Mouse (Mus musculus) ES-E14 (cell line): ENCODE results near the gene Siglece. TPM values are rescaled to one million over a fixed set of nuclear protein-coding genes. Genes with fewer than 3 reads are reported as not detected.
A peak's percentile ranks its signal among the peaks of the same experiment; 100 is the strongest.
"Not testable (repeated sequence)": the region's sequence is repeated elsewhere in the genome, so short reads cannot be mapped to it uniquely, and the experiment has no call there.

Experiments used
- DNase-seq: peaks from one replicate; pipeline ENCODE4 v3.0.0-alpha.2; 2013; ENCODE audit warnings: low read depth, low spot score
- H3K27ac ChIP-seq: 2 replicates; pipeline ENCODE4 v1.5.1; 2012; ENCODE audit warnings: low read depth, mild to moderate bottlenecking, low read length, moderate library complexity, mixed read lengths; ENCODE audit not compliant: poor library complexity, insufficient read depth, severe bottlenecking
- H3K36me3 ChIP-seq: 2 replicates; pipeline ENCODE4 v1.6.1; 2012; ENCODE audit warnings: mild to moderate bottlenecking, low read length, moderate library complexity, mixed read lengths; ENCODE audit not compliant: control insufficient read depth, poor library complexity, insufficient read depth, severe bottlenecking
- H3K4me1 ChIP-seq, 2 experiments: fragments of 150-350 bp in 1 of 2; sonication (generic) in 1 of 2; 2 replicates each; pipeline ENCODE4 v1.6.1; 2012; ENCODE audit warnings: low read length in 2 of 2, mild to moderate bottlenecking in 1 of 2, mixed read lengths in 1 of 2; ENCODE audit not compliant: control insufficient read depth in 2 of 2, insufficient read depth in 2 of 2, poor library complexity in 1 of 2
- H3K4me3 ChIP-seq, 2 experiments: fragments of 150-350 bp in 1 of 2; sonication (generic) in 1 of 2; 2 replicates each; pipeline ENCODE4 v1.5.1; 2012; ENCODE audit warnings: low read length in 2 of 2, low read depth in 1 of 2, mild to moderate bottlenecking in 1 of 2, mixed read lengths in 1 of 2; ENCODE audit not compliant: insufficient read depth in 1 of 2, poor library complexity in 1 of 2, severe bottlenecking in 1 of 2
- H3K9ac ChIP-seq: 2 replicates; pipeline ENCODE4 v1.6.1; 2012; ENCODE audit warnings: low read depth, mild to moderate bottlenecking, low read length, mixed read lengths; ENCODE audit not compliant: poor library complexity, insufficient read depth, severe bottlenecking
- H3K9me3 ChIP-seq: fragments of 150-350 bp; sonication (generic); 2 replicates; pipeline ENCODE4 v1.6.1; 2012; ENCODE audit warnings: low read depth, mild to moderate bottlenecking, low read length; ENCODE audit not compliant: control insufficient read depth, insufficient read depth
- CHD2 ChIP-seq: IDR thresholded peaks from 2 replicates; pipeline ENCODE4 v1.6.1; 2014; ENCODE audit warnings: mild to moderate bottlenecking, low read depth, low read length, inconsistent platforms
- HCFC1 ChIP-seq: IDR thresholded peaks from 2 replicates; pipeline ENCODE4 v1.6.1; 2012; ENCODE audit warnings: low read length, inconsistent platforms, borderline replicate concordance; ENCODE audit not compliant: insufficient read depth
- MAFK ChIP-seq: IDR thresholded peaks from 2 replicates; pipeline ENCODE4 v1.6.1; 2014; ENCODE audit warnings: mild to moderate bottlenecking, low read depth, low read length, inconsistent platforms; ENCODE audit not compliant: insufficient read depth
- ZC3H11A ChIP-seq: IDR thresholded peaks from 2 replicates; pipeline ENCODE4 v1.6.1; 2012; ENCODE audit warnings: low read depth, mild to moderate bottlenecking, inconsistent platforms, low read length, borderline replicate concordance
- ZNF384 ChIP-seq: IDR thresholded peaks from 2 replicates; pipeline ENCODE4 v1.6.1; 2012; ENCODE audit warnings: low read depth, low read length, inconsistent platforms
- in situ Hi-C, 2 experiments: fragments of 600-800 bp; cut with MboI; formaldehyde crosslinking; loops; one replicate each; pipeline ENCODE4 v1.15.1; 2025; ENCODE audit warnings: low sequenced_read_pairs in 2 of 2, inconsistent platforms in 1 of 2; ENCODE audit not compliant: unreplicated experiment in 2 of 2
- total RNA-seq: library from RNA; depleted of rRNA; stranded (reverse); fragments of 300-350 nt; gene quantifications from 2 replicates; pipeline ENCODE4 v1.2.3, GENCODE M21; 2012; rRNA removed

Siglece gene
- total RNA-seq = not detected in 2 replicates

DNA sequence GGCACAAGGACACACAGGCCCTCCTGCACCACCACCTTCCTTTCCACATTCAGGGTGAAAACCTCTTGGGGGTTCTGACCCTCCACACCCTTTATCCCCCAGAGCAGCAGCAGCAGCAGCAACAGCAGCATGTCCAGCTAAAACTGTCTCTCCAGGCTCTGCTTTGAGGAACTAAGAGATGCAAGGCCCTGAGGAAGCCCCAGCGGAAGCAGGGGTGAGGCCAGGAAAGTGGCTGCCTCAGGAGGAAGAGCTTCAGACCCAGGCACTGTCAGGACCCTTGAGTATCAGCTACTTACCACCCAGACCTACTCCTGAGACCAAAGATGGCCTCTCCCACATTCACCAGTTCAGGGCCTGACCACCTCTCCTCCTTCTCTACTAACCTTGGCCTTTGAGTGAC, at the start of gene Siglece:
Siglece (minus strand) TSS at position 160 of the 400 bp plus-strand sequence.
- Histone ChIP-seq H3K9ac (no peak within 1 kb of the TSS), H3K4me1 (no peaks in the 10 kb centered on the region), H3K9me3 (no peaks in the 10 kb centered on the region), H3K4me3 (no peak within 1 kb of the TSS), H3K36me3 (no peaks in the 10 kb centered on the region), H3K27ac (no peak within 1 kb of the TSS)
- no peak for TF ChIP-seq MAFK
- no peak for TF ChIP-seq CHD2
- TF ChIP-seq ZC3H11A = no peak
- TF ChIP-seq ZNF384 = no peak
- TF ChIP-seq HCFC1 = no peak
- in situ Hi-C loops = no loop called here
- no peak for DNase-seq

DNA sequence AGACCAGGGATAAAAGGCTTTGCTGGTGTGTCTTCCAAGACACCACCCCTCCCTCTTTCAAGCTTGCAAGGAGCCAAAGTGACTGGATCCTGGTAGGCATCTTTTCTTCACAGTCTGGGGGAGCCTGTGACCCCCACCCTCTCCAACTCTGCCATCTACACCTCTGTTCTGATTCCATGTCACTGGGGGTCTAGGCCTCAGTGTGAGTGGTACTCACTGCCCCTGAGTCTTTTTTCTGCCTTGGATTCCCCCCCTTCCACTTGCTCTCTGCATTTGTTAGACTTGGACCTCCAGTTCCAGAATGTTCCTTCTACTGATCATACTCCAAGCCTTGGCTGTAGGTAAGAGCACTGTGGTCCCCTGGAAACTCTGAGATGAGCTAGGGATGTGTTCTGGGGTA, 30.2 kb upstream of the Siglece start, which contains the start of gene Klk14:
Klk14 (plus strand) TSS at position 301 of the 400 bp plus-strand sequence.
- DNase-seq = no peak
- Histone ChIP-seq H3K27ac (no peak within 1 kb of the TSS), H3K4me1 (no peaks in the 10 kb centered on the region; a peak in 1 of 4 replicates), H3K36me3 (no peaks in the 10 kb centered on the region), H3K9me3 (no peaks in the 10 kb centered on the region), H3K9ac (no peak within 1 kb of the TSS), H3K4me3 (no peak within 1 kb of the TSS)
- in situ Hi-C loops = loop anchor here (25.0 kb wide), 1 partner anchor 197 kb away; the partner anchor contains the start of gene Klk4 (in 2 of the 2)
- no peak for TF ChIP-seq MAFK
- TF ChIP-seq ZC3H11A = no peak
- TF ChIP-seq CHD2 = no peak

GRCm38 (mm10) chr7:43685088-43685487, 25.1 kb upstream of the Siglece start:
- TF ChIP-seq HCFC1 (no peak), MAFK (no peak), ZC3H11A (no peak), CHD2 (no peak), ZNF384 (no peak)
- no peaks in the 10 kb centered on the region for H3K9me3 ChIP-seq
- in situ Hi-C loops = loop anchor here (25.0 kb wide), 1 partner anchor 202 kb away; the partner anchor contains the start of gene Klk4 (in 2 of the 2)
- peaks cover 0 to 2% of the 10 kb centered on the region in 2 experiments; a peak in 2 of 4 replicates for H3K4me1 ChIP-seq
- DNase-seq = no peak
- no peaks in the 10 kb centered on the region for H3K36me3 ChIP-seq
- no peak overlapping the region for H3K4me3 ChIP-seq
- H3K27ac ChIP-seq = no peak overlapping the region
- H3K9ac ChIP-seq = no peak overlapping the region

GRCm38 (mm10) chr7:43682511-43682910, 22.6 kb upstream of the Siglece start:
- in situ Hi-C loops = loop anchor here (25.0 kb wide), 1 partner anchor 205 kb away; the partner anchor contains the start of gene Klk4 (in 2 of the 2)

DNA sequence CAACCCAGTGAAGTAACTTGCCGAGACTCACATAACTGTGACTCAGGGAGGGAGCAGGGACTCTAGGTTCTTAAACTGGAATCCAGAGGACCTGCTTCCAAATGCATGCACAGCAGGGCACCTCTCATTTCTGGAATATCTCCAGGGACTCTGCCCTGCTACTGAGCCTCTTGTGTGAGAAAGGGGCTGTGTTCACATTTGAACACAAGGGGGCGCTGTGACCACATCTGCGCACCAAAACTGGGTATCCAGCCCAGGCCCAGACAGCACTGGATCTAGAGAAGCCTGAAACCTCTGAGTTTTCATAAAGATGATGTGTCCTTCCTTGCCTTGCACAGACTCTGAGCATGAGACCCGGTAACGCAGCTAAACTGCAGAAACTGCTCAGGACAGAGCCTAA, 21.0 kb upstream of the Siglece start:
- in situ Hi-C loops = loop anchor here (25.0 kb wide), 1 partner anchor 206 kb away; the partner anchor contains the start of gene Klk4 (in 2 of the 2)
- H3K9me3 ChIP-seq = no peaks in the 10 kb centered on the region
- no peak for DNase-seq
- no peak overlapping the region for H3K4me3 ChIP-seq
- H3K36me3 ChIP-seq = peaks cover 4% of the 10 kb centered on the region; the same call in 1 of the 2 replicates
- H3K4me1 ChIP-seq = peaks cover 2 to 8% of the 10 kb centered on the region in 2 experiments; a peak in 2 of 4 replicates
- TF ChIP-seq MAFK (no peak), ZC3H11A (peak; percentile 71; the same call in 1 of the 2 replicates)
- no peak overlapping the region for H3K9ac ChIP-seq
- no peak overlapping the region for H3K27ac ChIP-seq

More at GRCm38 (mm10) chr7:43682511-43682910, 22.6 kb upstream of the Siglece start:
- DNase-seq, H3K9me3 ChIP-seq, H3K4me3 ChIP-seq, H3K4me1 ChIP-seq, H3K9ac ChIP-seq, H3K27ac ChIP-seq, H3K36me3 ChIP-seq: not testable (repeated sequence)
